Mouse (Mus musculus) erythroid progenitor cell, adult 5-6 weeks (primary cell): ENCODE measurements around the gene Acvr1b. TPM values are rescaled to one million over a fixed set of nuclear protein-coding genes. Genes with fewer than 3 reads are reported as not detected.

Source experiments
- total RNA-seq, 2 experiments: library from RNA; stranded (forward) in 1 of 2; stranded (reverse) in 1 of 2; fragments of 150-400 nt in 1 of 2; fragments of 186-747, 209-891 nt in 1 of 2; gene quantifications; 2 replicates each; pipeline versions ENCODE4 v1.2.3 to v1.2.4; 2015 to 2017; ENCODE audit warnings: low replicate concordance in 2 of 2

Gene Acvr1b
- total RNA-seq, 2 experiments from 2014 or later: 0.84 to 1.2 TPM

Other genes with a start within 250 kb of the Acvr1b start
- not detected in 2 replicates for gene Gm47841, start 126.7 kb upstream of the Acvr1b start, total RNA-seq (2015; ENCODE audit: low replicate concordance)
- gene Gm47841, start 126.7 kb upstream of the Acvr1b start, total RNA-seq (2017; ENCODE audit: low replicate concordance): not detected in 2 replicates
- not detected in 2 replicates for gene Fignl2, start 95.5 kb upstream of the Acvr1b start, total RNA-seq (2015; ENCODE audit: low replicate concordance)
- gene Fignl2, start 95.5 kb upstream of the Acvr1b start, total RNA-seq (2017; ENCODE audit: low replicate concordance): not detected in 2 replicates
- not detected in 2 replicates for gene Ankrd33, start 58.3 kb upstream of the Acvr1b start, total RNA-seq (2015; ENCODE audit: low replicate concordance)
- gene Ankrd33, start 58.3 kb upstream of the Acvr1b start, total RNA-seq (2017; ENCODE audit: low replicate concordance): not detected in 2 replicates
- 1.1 and 23.1 TPM in 2 replicates for gene Acvrl1, start 45.5 kb upstream of the Acvr1b start, total RNA-seq (2015; ENCODE audit: low replicate concordance)
- 0.08 and 1.3 TPM in 2 replicates for gene Acvrl1, start 45.5 kb upstream of the Acvr1b start, total RNA-seq (2017; ENCODE audit: low replicate concordance)
- not detected in 2 replicates for gene Grasp, start 50.1 kb downstream of the Acvr1b start, total RNA-seq (2015; ENCODE audit: low replicate concordance)
- gene Grasp, start 50.1 kb downstream of the Acvr1b start, total RNA-seq (2017; ENCODE audit: low replicate concordance): not detected in 2 replicates
- 2.9 and 5.0 TPM in 2 replicates for gene Nr4a1, start 80.2 kb downstream of the Acvr1b start, total RNA-seq (2015; ENCODE audit: low replicate concordance)
- gene Nr4a1, start 80.2 kb downstream of the Acvr1b start, total RNA-seq (2017; ENCODE audit: low replicate concordance): 1.0 and 9.4 TPM in 2 replicates
- 1.4 TPM in 1 of 2 replicates, not detected in the other for gene Atg101, start 110.2 kb downstream of the Acvr1b start, total RNA-seq (2015; ENCODE audit: low replicate concordance)
- 5.8 and 11.4 TPM in 2 replicates for gene Atg101, start 110.2 kb downstream of the Acvr1b start, total RNA-seq (2017; ENCODE audit: low replicate concordance)
- gene 6030408B16Rik, start 119.1 kb downstream of the Acvr1b start, total RNA-seq (2015; ENCODE audit: low replicate concordance): not detected in 2 replicates
- gene 6030408B16Rik, start 119.1 kb downstream of the Acvr1b start, total RNA-seq (2017; ENCODE audit: low replicate concordance): not detected in 2 replicates
- gene Krt80, start 196.1 kb downstream of the Acvr1b start, total RNA-seq (2015; ENCODE audit: low replicate concordance): 0.42 and 4.7 TPM in 2 replicates
- gene Krt80, start 196.1 kb downstream of the Acvr1b start, total RNA-seq (2017; ENCODE audit: low replicate concordance): 0.90 and 2.5 TPM in 2 replicates
- not detected in 2 replicates for gene Krt7, start 237.0 kb downstream of the Acvr1b start, total RNA-seq (2015; ENCODE audit: low replicate concordance)
- gene Krt7, start 237.0 kb downstream of the Acvr1b start, total RNA-seq (2017; ENCODE audit: low replicate concordance): not detected in 2 replicates